Mouse (Mus musculus) embryo, embryonic 10 days (tissue): ENCODE measurements around the gene Myl9.
"Not testable (repeated sequence)": the region's sequence is repeated elsewhere in the genome, so short reads cannot be mapped to it uniquely, and the experiment has no call there.

Experiments
- DNase-seq: peaks from one replicate; pipeline ENCODE4 v3.0.0-alpha.2; 2015; ENCODE audit warnings: low spot score

Myl9 gene

GRCm38 (mm10) chr2:156784891-156785290 is 9.7 kb downstream of the Myl9 start:
- DNase-seq: no peak

GRCm38 (mm10) chr2:156786369-156786768 is 11.1 kb downstream of the Myl9 start:
- not testable (repeated sequence) for DNase-seq

GRCm38 (mm10) chr2:156787090-156787775 is 12.0 kb downstream of the Myl9 start:
- no peak for DNase-seq

GRCm38 (mm10) chr2:156787776-156788105 is 12.5 kb downstream of the Myl9 start:
- no peak for DNase-seq

GRCm38 (mm10) chr2:156788836-156789235 is 13.6 kb downstream of the Myl9 start:
- no peak for DNase-seq

GRCm38 (mm10) chr2:156798516-156798915 is 23.3 kb downstream of the Myl9 start:
- no peak for DNase-seq

GRCm38 (mm10) chr2:156801045-156801444 is 25.8 kb downstream of the Myl9 start:
- DNase-seq: no peak

- not testable (repeated sequence) for DNase-seq
Measured at GRCm38 (mm10) chr2:156802116-156802515, 26.9 kb downstream of the Myl9 start.

- DNase-seq: no peak
Measured at GRCm38 (mm10) chr2:156803698-156804372, 28.6 kb downstream of the Myl9 start.

- DNase-seq: no peak
Measured at GRCm38 (mm10) chr2:156804589-156804988, 29.4 kb downstream of the Myl9 start.

GRCm38 (mm10) chr2:156806886-156807285 is 31.7 kb downstream of the Myl9 start:
- no peak for DNase-seq

- DNase-seq: peak; percentile 88
Measured at GRCm38 (mm10) chr2:156809579-156809978, 34.4 kb downstream of the Myl9 start.

GRCm38 (mm10) chr2:156810716-156811115 is 35.5 kb downstream of the Myl9 start:
- no peak for DNase-seq

GRCm38 (mm10) chr2:156811556-156811955 is 36.3 kb downstream of the Myl9 start:
- no peak for DNase-seq

GRCm38 (mm10) chr2:156814344-156814801 is 39.2 kb downstream of the Myl9 start:
- peak; percentile 63 for DNase-seq

GRCm38 (mm10) chr2:156814893-156815292 is 39.7 kb downstream of the Myl9 start:
- DNase-seq: peak; percentile 10

GRCm38 (mm10) chr2:156815412-156815811 is 40.2 kb downstream of the Myl9 start:
- DNase-seq: no peak

GRCm38 (mm10) chr2:156816116-156816515 is 40.9 kb downstream of the Myl9 start:
- DNase-seq: no peak

GRCm38 (mm10) chr2:156825128-156825527 is 49.9 kb downstream of the Myl9 start:
- DNase-seq: not testable (repeated sequence)
